Mouse (Mus musculus): ENCODE measurements around the gene Neurl3.

GRCm38 (mm10) chr1:36239396-36239795 is 35.1 kb downstream of the Neurl3 start:
- TF ChIP-seq GATA1 (IDR thresholded peaks at IDR 0.05; ENCODE audit: low read length) (no peak), TAL1 (IDR thresholded peaks at IDR 0.05; ENCODE audit: low read length) (no peak)

Measured in erythroblast, embryonic 14.5 days (primary cell).